Mouse (Mus musculus): ENCODE measurements around the gene Syn3.

Gene Syn3

DNA sequence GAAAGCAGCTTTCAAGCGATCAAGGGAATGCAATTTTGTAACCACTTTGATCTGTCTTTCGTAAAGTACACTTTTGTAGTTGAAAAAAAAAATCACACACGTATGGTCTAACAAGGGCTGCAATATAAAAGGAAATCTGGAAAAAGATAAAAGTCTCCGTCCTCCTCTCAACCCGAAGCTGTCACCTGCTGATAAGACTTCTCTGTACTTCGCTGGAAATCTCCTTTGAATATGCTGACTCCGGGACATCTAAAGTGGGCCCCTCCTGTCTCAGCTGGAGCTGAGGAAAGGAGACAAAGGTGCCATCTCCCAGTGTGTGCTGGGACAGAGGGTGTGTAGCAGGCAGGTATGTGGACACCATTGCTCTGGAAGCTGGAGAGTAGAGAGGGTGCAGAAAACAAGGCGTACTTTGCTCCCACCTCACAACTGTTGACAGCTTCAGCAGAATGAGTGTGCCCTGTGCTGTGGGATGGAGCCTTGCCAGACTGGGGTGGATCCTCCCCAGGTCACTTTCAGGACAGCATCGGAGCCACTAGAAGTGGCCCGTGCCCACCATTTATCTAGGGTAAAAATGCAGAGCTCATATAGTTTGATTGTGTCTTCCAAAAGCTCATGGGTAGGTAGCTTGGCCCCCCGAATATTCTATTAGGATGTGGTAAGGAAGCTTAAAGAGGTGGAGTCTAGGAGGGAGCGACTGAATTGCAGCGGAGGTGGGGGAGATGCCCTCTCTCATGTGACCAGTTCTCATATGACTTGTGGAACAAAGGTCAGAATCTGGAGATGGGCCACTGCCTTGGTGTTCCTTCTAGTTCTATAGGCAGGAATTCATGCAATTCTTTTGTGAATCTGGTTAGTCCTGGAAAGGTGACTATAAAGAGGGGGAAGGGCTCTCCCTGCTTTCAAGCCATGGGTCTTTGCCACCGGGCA is 405.3 kb downstream of the Syn3 start:
- DNase-seq (ENCODE audit: low read depth), result no peak

DNA sequence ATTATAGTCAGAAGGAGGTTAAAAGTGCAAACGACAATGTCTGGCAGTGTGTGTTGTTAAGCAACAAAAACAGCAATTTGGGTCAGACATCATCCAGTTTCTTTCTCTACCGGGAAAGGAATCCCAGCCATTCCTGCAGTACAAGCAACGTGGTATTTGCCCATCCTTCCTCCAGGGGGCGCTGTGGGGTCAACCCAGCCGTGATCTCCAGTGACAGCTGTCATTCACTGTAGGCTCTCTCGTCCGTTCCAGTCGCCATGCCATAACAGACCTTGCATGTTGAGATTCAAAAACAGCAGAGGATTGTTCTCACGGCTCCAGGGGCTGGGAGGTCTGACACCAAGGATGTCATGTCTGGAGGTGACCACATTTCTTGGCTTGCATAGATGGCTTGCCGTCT is 406.8 kb downstream of the Syn3 start:
- DNase-seq (ENCODE audit: low read depth), result peak; percentile 49

DNA sequence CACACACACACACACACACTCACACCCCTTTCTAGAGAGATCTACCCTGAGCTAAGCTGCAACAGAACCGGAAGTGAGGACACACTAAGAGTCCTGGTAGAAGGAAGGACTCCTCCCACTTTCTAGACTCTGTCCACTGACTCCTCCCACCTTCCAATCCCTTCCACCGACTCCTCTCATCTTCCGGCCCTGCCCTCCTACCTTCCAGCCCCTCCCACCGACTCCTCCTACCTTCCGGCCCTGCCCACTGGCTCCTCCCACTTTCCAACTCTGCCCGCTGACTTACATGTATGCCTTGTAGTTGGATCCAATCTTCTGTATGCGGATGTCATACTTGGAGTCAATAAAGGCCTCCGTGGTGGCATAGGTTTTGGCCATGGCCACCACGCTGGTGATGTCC is 418.8 kb downstream of the Syn3 start:
- DNase-seq (ENCODE audit: low read depth), result no peak

DNA sequence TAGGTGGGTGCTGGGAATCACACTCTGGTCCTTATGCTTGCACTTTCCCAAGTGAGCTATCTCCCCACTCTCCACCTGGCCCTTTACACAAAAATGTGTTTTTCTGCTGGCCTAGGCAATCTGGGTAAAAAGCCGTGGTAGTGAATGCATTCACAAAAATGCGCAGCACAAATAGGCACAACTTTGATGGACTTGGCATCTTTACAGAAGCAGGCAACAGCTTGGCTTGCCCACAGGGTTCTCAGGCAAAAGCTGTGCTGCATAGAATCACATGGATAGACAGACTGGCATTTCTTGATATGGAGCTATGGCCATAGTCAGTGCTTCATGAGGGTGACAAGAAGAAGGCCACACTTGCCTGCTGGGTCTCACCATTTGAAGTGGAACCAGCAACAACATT is 419.9 kb downstream of the Syn3 start:
- DNase-seq (ENCODE audit: low read depth), result no peak

DNA sequence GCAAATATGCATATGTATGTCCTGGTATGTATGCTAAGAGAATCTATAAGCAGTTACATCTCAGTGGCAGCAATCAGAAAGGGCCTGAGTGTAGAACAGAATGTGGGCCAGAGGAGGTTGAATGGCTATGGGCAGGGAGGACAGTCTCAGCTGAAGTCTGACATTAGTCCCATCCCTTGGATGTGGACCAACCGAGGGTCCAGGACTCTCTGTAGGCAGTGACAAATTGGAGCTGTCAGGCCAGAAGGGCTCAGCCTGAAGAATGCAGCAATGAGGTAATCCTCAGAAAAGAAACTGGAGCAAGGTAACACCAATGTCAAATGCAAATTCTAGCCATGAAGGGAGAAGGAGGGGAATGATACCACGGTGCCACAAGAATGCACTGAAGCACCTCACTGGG is 421.4 kb downstream of the Syn3 start:
- DNase-seq (ENCODE audit: low read depth), result no peak

DNA sequence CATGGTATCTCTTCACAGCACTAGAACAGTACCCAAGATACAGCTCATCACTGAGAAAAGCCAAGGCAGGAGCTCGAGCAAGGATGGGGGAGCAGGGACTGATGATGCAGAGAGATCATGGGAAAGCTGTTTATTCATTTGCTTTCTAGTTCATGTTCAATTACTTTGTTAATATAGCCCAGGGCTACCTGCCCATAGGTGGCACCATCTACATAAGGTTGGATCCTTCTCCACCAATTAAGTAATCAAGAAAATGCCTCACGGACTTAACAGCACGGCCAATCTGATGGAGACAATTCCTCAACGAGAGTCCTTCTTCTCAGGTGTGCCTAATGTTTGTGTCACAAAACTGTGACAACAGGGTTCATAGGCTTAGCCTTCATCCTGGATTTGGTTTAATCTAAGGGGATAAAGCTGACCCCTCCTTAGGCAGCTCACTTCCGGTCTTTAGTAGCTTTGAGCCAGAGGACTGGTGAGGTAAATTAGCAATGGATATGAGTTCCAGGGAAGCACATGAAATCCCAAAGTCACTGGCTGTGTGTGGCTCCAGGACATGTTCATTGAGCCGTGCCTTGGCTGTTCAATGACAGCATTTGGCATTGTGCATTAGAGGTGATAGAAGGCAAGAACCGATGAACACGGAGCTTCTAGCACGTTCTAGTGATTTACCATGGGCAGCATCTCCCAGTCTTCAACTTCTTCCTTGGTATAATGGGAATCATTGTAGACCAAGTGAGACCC is 423.6 kb downstream of the Syn3 start:
- DNase-seq (ENCODE audit: low read depth), result no peak

DNA sequence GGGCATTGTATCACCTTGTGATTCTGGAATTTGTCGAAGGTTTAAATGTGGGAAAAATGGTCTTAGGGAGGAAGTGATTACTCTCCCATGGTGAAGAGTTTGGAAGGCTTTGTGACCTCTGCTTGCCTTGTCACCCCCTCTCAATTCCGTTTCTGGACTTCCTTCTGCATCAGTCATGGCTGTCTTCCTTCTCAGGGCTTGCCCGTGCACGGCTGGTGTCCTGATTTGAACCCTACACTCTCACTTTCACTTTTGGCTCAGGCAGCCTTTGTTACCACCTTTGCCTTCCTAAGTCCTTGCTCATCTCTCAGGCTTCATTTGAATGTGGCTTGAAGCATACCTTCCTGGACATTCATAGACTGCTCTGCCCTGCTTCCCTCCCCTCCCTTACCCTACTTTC is 424.6 kb downstream of the Syn3 start:
- DNase-seq (ENCODE audit: low read depth), result no peak

DNA sequence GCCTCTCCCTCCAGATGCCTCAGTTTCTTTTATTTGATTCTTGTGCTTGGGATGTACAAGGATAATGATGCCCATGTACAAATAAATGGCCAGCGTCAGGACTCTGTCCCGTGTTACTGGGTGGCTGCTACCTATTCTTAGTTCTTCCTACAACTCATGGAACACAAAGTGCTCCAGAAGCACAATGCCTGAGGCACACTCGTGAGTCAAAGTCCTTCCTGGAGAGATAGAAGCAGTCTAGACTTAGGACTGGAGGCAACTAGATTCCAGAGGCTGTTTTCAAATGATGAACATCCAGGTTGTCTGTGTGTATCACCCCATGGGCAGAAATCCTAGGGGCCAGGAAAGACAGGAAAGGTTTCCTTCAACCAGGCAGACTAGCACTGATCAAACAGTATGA is 427.9 kb downstream of the Syn3 start:
- DNase-seq (ENCODE audit: low read depth), result no peak

DNA sequence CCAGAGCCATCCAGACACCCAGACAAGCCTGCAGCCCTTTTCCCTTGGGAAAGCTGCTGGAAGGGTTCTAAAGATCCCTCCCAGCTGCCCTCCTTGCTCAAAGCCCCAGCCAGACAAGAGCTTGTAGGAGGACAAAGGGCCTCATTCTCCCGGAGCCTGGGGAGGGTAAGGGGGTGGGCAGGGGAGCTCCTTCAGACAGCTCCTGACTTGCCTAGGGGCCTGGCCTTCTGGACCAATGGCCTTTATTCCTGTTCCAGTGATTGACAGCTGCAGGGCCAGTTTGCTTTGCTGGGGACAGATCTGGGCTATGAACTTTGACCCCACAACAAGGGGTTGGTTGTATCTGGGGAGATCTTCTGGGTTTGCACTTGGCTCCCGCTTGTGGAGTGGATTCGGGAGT is 429.4 kb downstream of the Syn3 start:
- no peak for DNase-seq (ENCODE audit: low read depth)

DNA sequence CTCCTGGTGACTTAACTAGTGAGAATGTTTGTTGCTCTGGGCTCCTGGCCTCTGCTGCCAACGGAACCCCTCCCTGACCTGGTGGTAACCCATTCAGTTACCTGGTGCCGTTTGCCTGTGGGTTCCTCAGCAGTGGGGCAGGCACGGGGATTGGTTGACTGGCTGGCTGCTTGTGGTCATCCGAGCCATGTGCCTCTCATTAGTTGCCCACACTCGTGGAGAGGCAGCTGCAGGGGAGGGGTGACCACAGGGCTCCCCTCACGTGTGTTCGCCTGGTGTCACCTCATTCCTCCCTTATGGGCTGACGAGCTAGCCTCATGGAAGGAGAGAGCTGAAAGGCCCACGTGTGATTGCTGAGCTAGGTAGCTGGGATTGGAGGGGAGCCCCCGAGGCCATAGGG is 430.8 kb downstream of the Syn3 start:
- no peak for DNase-seq (ENCODE audit: low read depth)

DNA sequence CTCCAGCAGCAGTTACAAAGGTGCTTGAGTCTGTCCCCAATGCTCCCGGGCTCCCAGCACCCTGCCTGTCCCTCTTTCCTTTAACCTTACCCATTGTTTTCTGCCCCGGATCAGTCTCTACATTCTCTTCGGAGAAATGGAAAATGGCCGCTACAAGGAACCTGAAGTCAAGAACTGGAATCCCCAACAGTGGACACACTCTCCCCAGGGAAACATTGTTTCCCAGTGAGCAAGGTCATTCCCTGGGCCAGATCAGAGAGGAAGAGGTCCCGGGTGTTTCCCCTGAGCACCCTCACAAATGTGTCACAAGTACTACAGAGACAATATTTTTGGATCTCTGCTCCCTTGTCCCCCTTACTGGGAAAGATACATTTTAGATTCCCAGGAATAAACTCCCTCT is 432.0 kb downstream of the Syn3 start:
- no peak for DNase-seq (ENCODE audit: low read depth)

DNA sequence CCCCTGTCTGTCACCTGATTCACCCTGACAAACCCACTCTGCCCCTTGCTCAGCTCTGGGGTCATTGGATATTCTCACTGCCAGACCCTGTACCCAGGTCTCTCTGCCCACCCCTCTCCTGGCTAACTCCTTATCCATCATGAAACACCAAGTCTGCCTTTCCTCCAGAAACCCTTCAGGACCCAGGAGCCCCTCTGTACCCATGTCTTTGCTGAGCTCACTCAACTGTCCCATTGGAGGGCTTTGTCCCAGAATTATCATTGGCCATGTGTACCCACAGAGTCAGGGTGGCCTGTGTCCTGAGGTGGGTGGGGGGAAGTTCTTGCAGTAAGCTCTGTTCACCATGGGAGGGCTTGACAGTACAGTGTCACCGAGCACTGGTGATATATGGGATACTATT is 433.0 kb downstream of the Syn3 start:
- no peak for DNase-seq (ENCODE audit: low read depth)

DNA sequence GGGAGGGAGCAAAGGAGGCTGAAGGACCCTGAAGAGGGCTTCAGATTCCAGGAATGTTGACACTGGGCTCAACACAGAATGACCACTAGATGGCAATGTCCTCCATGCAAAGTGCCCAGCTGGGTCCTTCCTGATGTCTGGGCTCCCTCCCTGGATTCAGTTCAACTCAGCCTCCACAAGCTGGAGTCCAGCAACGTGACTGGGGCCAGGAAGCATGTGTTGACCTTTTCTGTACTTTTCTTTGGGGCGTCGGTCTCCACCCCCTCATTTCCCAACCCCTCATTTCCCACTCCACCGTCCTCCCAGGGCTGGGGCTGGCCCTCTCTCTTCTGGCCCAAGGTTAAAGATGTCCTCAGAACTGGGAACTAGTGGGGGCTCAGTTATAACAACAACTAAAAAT is 433.8 kb downstream of the Syn3 start:
- peak; percentile 44 for DNase-seq (ENCODE audit: low read depth)

DNA sequence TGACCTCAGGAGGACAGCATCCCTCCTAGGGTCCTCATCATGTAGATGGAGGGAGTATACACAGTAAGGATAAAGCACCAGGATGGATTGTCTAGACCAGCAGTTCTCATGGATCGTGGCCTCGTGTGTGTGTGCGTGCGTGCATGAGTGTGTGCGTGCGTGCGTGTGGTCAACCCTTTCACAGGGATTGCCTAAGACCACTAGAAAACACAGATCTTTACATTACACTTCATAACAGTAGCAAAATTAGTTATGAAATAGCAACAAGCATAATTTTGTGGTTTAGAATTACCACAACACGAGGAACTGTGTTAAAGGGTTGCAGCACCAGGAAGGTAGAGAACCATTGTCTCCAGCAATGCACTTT is 435.7 kb downstream of the Syn3 start:
- DNase-seq (ENCODE audit: low read depth), result no peak

DNA sequence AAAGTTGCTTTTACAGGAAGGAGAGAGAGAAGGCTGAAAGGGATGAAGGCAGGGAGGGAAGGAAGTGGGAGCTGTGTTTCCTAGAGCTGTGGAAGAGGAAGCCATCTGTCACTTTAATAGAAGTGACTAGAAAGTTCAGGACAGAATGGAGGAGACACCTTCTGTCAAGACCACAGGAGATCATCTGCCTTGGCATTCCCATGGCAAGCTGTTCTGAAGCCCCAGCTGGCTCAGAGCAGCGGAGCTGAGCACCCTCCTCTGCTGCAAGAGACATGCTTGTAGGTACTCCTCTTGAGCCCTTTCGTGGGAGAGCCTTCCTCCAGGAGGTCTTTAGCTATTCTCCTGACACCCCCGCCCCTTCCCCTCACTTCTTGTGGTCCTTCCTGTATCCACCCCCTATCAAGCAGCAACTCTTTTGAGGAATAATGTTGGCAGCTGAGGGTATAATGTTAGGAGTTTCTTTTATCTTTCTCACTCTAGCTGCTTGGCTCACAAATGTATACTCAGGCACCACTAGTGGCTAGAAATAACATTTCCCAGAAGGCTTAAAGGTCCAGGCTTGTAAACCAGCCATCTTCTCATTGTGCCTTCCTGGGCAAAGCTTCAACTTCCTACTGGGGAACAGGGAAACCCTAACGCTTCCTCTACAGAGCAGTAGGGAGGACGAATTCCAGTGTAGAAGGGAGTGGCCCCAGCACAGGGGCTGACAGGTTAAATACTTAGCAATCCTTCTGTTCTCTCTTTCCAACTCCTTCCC is 436.3 kb downstream of the Syn3 start:
- no peak for DNase-seq (ENCODE audit: low read depth)

DNA sequence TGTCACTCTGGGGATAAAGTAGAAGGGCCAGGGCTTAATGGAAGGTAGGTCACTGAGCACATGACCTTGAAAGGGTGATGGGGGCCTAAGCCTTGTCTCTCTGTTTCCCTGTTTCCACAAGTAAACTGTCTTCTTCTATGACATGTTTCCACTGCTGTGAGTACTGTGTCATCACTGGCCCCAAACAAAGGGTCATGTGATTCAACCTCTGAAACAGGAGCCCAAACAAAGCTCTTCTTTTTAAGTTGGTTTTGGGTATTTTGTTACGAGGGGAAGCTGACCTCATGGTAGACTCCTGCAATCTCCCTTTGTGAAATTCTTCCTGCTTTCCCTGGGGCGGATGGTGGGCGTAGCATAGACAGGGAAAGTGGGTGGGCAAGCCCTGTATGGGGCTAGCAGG is 438.4 kb downstream of the Syn3 start:
- DNase-seq (ENCODE audit: low read depth), result no peak

DNA sequence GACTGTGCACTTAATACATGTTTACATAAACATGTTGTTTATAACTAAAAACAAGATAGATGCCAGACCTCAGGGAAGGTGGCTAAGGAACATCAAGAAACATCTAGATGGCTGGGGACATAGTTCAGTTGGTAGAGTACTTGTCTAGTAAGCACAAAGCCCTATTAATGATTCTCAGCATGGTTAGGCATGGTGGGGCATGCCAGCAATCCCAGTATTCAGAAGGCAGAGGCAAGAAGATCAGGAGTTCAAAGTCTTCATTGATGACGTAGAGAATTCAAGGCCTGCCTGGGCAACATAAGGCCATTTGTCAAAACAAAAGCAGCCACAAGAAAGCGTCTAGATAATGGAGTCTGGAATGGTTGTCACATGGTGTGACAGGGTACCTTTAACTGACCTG is 441.0 kb downstream of the Syn3 start:
- no peak for DNase-seq (ENCODE audit: low read depth)

DNA sequence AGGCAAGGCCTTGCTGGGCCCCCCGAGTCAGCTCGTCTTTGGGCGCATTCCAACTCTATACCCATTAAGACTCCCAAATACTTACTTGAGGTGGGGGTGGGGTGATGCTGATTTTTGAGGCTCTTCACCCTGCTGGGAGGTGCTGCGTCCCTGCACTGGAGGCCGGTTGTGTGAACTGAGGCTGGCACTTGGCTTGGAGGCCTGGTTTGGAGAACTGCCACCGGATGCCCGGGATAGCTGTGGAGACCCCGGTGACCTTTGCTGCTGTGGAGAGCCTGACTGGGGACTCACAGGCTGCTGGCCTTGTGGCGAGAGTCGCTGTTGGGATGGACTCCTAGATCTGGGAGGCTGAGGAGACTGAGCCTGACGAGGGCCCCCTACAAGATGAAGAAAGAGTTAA is 441.4 kb downstream of the Syn3 start:
- DNase-seq (ENCODE audit: low read depth), result no peak

DNA sequence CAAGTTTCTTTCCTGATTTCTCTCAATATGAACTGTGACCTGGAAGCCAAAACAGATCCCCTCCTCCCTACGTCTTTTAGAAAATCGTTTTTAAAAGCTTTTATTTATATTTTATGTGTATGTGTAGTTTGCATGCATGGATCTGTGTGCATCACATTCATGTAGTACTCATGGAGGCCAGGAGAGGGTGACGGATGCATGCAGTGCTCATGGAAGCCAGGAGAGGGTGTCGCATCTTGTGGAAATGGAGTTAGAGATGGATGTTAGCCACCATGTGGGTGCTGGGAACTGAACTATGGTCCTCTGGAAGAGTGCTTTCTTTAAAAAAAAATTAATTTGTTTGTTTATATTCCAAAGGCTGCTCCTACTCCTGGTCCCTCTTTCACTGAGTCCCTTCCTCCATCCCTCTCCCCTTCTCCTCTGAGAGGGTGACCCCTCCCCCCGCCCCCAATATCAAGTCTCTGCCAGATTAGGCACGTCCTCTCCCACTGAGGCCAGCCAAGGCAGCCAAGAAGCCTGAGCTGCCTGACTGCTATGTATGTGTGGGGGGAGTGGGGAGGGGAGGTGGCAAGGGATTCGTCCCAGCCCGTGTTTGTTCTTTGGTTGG is 442.3 kb downstream of the Syn3 start:
- DNase-seq (ENCODE audit: low read depth), result no peak

DNA sequence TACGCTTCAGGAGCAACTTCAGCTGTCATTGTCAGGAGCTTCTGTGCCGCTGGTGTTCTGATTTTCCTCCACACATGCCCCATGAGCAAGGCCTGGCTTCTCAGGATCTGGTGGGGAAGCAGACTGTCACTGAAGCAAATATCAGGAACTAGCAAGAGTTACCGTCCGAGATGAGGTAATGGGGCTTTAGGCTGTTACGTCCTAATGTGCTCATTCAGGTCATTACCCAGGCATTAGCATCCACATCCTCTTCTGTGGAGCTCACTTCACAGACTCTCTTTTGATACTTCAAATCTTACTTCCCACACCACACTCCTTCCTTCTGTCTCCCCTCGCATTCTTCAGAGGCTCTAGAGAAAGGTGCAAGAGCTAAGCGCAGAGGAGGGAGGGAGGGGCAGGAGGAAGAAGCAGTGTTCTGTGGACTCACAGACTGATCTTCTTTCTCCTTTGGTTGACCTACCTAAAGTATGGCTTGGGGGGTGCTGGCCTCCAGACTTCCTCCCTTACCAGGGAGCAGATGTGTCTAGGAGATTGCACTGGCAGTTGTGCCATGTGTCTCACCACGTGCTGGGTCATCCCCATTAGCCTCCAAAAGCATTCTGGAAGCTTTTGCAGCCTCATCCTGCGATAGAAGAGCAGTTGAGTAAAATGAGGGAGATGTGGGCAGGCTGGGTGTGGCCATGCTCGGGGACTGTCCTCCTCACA is 445.7 kb downstream of the Syn3 start:
- no peak for DNase-seq (ENCODE audit: low read depth)

DNA sequence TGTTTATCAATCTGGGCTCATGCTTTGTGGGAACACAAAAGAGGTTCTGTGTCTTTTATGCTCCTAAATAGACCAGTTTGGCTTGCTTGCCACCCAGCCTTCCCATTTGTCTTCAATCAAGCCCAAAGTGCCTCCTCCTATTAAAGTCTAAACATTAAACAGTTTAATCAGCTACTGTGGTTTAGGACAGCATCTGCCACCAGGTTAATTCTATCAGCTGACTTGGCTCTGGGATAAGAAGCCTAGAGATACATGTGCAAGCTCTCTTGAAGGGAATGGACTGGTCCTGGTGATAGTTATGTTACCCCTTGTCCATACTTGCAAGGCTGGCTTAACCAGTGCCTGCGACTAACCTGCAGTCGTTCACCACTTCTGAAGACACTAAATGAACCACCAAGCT is 448.2 kb downstream of the Syn3 start:
- no peak for DNase-seq (ENCODE audit: low read depth)

DNA sequence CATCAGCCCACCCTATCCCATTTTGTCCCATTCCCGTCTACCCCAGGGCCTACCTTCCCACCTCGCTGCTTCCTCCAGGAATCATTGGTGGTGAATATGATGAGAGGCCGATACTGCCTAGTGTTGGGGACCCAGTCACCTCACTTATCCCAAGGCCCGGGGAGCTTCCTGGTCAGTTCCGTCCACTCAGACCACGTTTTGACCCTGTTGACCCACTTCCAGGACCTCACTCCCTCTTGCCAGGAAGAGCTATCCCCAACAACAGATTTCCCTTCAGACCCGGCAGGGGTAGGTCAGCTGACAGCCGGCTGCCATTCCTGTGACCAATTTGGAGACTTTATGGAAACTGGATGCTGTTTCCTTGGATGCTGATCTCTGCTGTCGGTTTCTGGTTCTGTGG is 450.9 kb downstream of the Syn3 start:
- DNase-seq (ENCODE audit: low read depth), result no peak

All from induced T-regulatory cell, adult 2 months (primary cell).